Mouse (Mus musculus): ENCODE results near the gene Ttc3.

Gene Ttc3

GRCm38 (mm10) chr16:94358091-94358490, 12.3 kb upstream of the Ttc3 start:
- DNase-seq (ENCODE audit: low spot score) = no peak

- no peak for DNase-seq (ENCODE audit: low spot score)
Measured at GRCm38 (mm10) chr16:94360578-94361350, 9.7 kb upstream of the Ttc3 start.

- peak; percentile 35 for DNase-seq (ENCODE audit: low spot score)
Measured at GRCm38 (mm10) chr16:94362174-94362873, 8.1 kb upstream of the Ttc3 start.

- no peak for DNase-seq (ENCODE audit: low spot score)
Measured at GRCm38 (mm10) chr16:94363814-94364213, 6.6 kb upstream of the Ttc3 start.

- DNase-seq (ENCODE audit: low spot score) = no peak
Measured at GRCm38 (mm10) chr16:94365435-94365834, 5.0 kb upstream of the Ttc3 start.

GRCm38 (mm10) chr16:94369596-94370172, 734 bp upstream of the Ttc3 start:
- DNase-seq (ENCODE audit: low spot score) = no peak

- DNase-seq (ENCODE audit: low spot score) = no peak
Measured at GRCm38 (mm10) chr16:94370915-94371300, 490 bp downstream of the Ttc3 start.

GRCm38 (mm10) chr16:94371301-94371931, 998 bp downstream of the Ttc3 start, which contains the start of gene Pigp:
Pigp (minus strand) TSS chr16:94371842.
- DNase-seq (ENCODE audit: low spot score) = peak; percentile 56

GRCm38 (mm10) chr16:94379386-94379785, 9.0 kb downstream of the Ttc3 start:
- DNase-seq (ENCODE audit: low spot score) = no peak

GRCm38 (mm10) chr16:94383277-94383676, 12.9 kb downstream of the Ttc3 start:
- no peak for DNase-seq (ENCODE audit: low spot score)

GRCm38 (mm10) chr16:94387690-94388089, 17.3 kb downstream of the Ttc3 start:
- no peak for DNase-seq (ENCODE audit: low spot score)

- DNase-seq (ENCODE audit: low spot score) = no peak
Measured at GRCm38 (mm10) chr16:94392299-94392698, 21.9 kb downstream of the Ttc3 start.

- no peak for DNase-seq (ENCODE audit: low spot score)
Measured at GRCm38 (mm10) chr16:94395051-94395450, 24.6 kb downstream of the Ttc3 start.

- no peak for DNase-seq (ENCODE audit: low spot score)
Measured at GRCm38 (mm10) chr16:94396641-94397040, 26.2 kb downstream of the Ttc3 start.

GRCm38 (mm10) chr16:94399141-94399540, 28.7 kb downstream of the Ttc3 start:
- DNase-seq (ENCODE audit: low spot score) = no peak

- no peak for DNase-seq (ENCODE audit: low spot score)
Measured at GRCm38 (mm10) chr16:94401636-94402035, 31.2 kb downstream of the Ttc3 start.

GRCm38 (mm10) chr16:94402185-94402584, 31.8 kb downstream of the Ttc3 start:
- DNase-seq (ENCODE audit: low spot score) = no peak

- no peak for DNase-seq (ENCODE audit: low spot score)
Measured at GRCm38 (mm10) chr16:94411287-94411686, 40.9 kb downstream of the Ttc3 start.

- no peak for DNase-seq (ENCODE audit: low spot score)
Measured at GRCm38 (mm10) chr16:94412198-94412597, 41.8 kb downstream of the Ttc3 start.

GRCm38 (mm10) chr16:94412760-94413159, 42.3 kb downstream of the Ttc3 start:
- no peak for DNase-seq (ENCODE audit: low spot score)

GRCm38 (mm10) chr16:94414151-94414550, 43.7 kb downstream of the Ttc3 start:
- no peak for DNase-seq (ENCODE audit: low spot score)

- no peak for DNase-seq (ENCODE audit: low spot score)
Measured at GRCm38 (mm10) chr16:94420498-94420897, 50.1 kb downstream of the Ttc3 start.

GRCm38 (mm10) chr16:94428948-94429347, 58.5 kb downstream of the Ttc3 start:
- DNase-seq (ENCODE audit: low spot score) = no peak

Measured in ovary, postnatal 36 days (tissue).